In the genomic region with DNA sequence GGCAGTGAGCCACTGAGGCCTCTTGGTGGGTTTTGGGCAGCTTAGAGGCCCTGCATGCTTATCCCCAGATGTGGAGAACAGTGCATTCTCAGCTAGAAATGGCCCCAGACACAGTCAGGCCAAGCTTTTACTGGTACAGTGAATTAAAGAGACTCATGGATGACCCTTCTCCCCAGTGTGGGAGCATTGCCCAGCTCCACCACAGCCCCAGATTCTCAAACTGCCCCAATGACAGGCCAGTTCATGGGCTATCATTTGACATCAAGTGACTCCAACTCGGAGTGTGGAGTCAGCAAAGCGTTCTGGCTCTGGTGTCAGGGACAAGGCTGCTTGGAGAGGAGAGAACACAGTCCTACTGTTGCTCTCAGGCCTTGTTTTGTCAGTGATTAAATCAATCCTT, we compare ENCODE assay signal across 15 mouse cellular contexts.
"Had no signal": no experiment of that assay in that cellular context is flagged by ENCODE, and none has a peak within 500 bp of the region (broad histone marks: within the 10 kb centered on the region; RNA-seq: fewer than 3 reads in every experiment).

No protein-coding gene starts in this region.

- H3K4me2 ChIP-seq: liver, embryonic 13.5 days; lung, embryonic 14.5 days had no signal

- H3K27ac ChIP-seq: layer of hippocampus, adult 2 months; liver, embryonic 13.5 days; macrophage; stomach, postnatal 0 days had no signal

- H3K4me1 ChIP-seq: liver, embryonic 13.5 days had no signal

- DNase-seq: layer of hippocampus, adult 9-11 months; liver, embryonic 13.5 days; lung, embryonic 14.5 days; midbrain, embryonic 14.5 days; right cerebral cortex, adult 18-20 months; right cerebral cortex, postnatal 14 days; right cerebral cortex, postnatal 4 days; thymus, adult 2 months; thymus, postnatal 14 days; thymus, postnatal 4 days had no signal

- H3K27me3 ChIP-seq: liver, embryonic 13.5 days had no signal

- H3K9ac ChIP-seq: liver, embryonic 13.5 days; lung, embryonic 14.5 days had no signal

- ATAC-seq: intestine, postnatal 0 days; lung, postnatal 0 days had no signal

- H3K36me3 ChIP-seq: liver, embryonic 13.5 days had no signal

- H3K4me3 ChIP-seq: layer of hippocampus, adult 2 months; liver, embryonic 13.5 days had no signal

- H3K9me3 ChIP-seq: liver, embryonic 13.5 days had no signal
